Mouse (Mus musculus): Measurements from ENCODE around the gene Aldh2. TPM values are rescaled to one million over a fixed set of nuclear protein-coding genes. Genes with fewer than 3 reads are reported as not detected.
"Not testable (repeated sequence)": the region's sequence is repeated elsewhere in the genome, so short reads cannot be mapped to it uniquely, and the experiment has no call there.

Aldh2 gene
- polyA plus RNA-seq, 1 experiment from 2014 or later, result 104 TPM

- not testable (repeated sequence) for DNase-seq (ENCODE audit: low spot score); H3K4me3 ChIP-seq; H3K36me3 ChIP-seq; H3K4me1 ChIP-seq; H3K9me3 ChIP-seq (replicated peaks); H3K27ac ChIP-seq (replicated peaks); H3K27me3 ChIP-seq (ENCODE audit: low read depth, poor library complexity, severe bottlenecking)
- 62% methylated on average over 7 of the region's 8 CpGs for WGBS
Measured at GRCm38 (mm10) chr5:121609556-121610135, 16.0 kb upstream of the Aldh2 start.

DNA sequence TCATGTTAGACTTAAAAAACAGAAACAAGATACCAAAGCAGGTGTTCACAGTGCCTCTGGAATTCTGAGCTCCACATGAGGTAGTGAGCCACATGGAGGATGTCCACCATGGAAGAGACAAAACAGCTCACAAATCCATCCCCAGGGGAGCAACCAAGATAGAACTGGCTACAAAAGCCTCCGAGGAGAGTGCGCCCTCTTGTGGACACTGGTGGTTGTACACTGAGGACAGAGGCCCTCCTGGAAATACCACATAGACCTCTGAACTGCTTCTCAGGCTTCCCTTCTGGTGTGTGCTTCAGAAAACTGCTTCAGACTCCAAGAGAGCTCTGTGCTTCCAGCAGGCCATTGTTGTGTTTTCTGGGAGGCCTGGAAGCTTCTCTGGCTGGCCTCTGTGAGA, 12.5 kb upstream of the Aldh2 start:
- WGBS, result 0% methylated on average over 2 of the region's 2 CpGs
- Histone ChIP-seq H3K9me3 (replicated peaks) (no peaks in the 10 kb centered on the region), H3K36me3 (no peaks in the 10 kb centered on the region), H3K4me1 (peaks cover 5% of the 10 kb centered on the region; the same call in 1 of the 2 replicates), H3K27ac (replicated peaks) (no peak overlapping the region), H3K4me3 (no peak overlapping the region), H3K27me3 (ENCODE audit: low read depth, poor library complexity, severe bottlenecking) (no peaks in the 10 kb centered on the region; the same call in 1 of the 2 replicates)
- peak; percentile 82 for DNase-seq (ENCODE audit: low spot score)

GRCm38 (mm10) chr5:121603815-121604214, 10.2 kb upstream of the Aldh2 start:
- not testable (repeated sequence) for H3K27me3 ChIP-seq (ENCODE audit: low read depth, poor library complexity, severe bottlenecking); H3K4me1 ChIP-seq; H3K4me3 ChIP-seq; H3K27ac ChIP-seq (replicated peaks); DNase-seq (ENCODE audit: low spot score); H3K9me3 ChIP-seq (replicated peaks); H3K36me3 ChIP-seq
- 76% methylated on average over 1 of the region's 1 CpGs for WGBS

DNA sequence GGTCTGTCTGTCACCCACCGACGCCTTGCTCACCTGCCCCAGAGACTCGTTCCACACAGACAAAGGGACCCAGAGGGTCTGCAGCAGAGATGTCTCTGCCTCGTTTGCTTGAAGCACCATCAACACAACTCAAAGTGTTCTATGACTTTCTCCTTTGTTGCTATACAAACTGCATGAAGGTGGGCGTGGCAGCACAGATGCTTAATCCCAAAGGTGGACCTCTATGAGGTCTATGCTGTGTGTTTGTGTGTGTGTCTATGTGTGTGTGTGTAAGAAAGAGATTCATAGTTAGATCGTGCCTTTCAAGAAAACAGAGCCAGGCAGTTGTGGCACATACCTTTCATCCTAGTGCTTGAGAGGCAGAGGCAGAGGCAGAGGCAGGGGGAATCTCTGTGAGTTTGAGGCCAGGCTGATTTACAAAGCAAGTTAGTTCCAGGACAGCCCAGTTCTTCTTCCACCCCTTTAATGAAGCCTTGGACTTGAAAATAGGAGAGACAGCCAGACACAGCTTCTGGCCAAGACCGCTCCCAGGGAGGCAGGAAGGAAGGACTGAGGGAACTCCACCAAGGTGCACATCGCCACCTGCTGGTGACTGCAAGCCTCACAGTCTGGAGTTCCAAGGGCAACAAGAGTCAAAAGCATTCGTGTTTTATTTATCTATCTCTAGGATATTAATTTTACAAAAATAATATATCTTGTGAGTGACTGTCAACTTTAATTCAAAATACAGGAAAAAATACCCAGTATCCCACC, 8.1 kb upstream of the Aldh2 start:
- H3K27me3 ChIP-seq (ENCODE audit: low read depth, poor library complexity, severe bottlenecking), result peaks cover 6% of the 10 kb centered on the region; the same call in 1 of the 2 replicates
- H3K9me3 ChIP-seq (replicated peaks), result no peaks in the 10 kb centered on the region
- H3K27ac ChIP-seq (replicated peaks), result no peak overlapping the region
- no peak overlapping the region for H3K4me3 ChIP-seq
- H3K36me3 ChIP-seq, result no peaks in the 10 kb centered on the region
- peaks cover 5% of the 10 kb centered on the region; the same call in 1 of the 2 replicates for H3K4me1 ChIP-seq
- WGBS, result 36% methylated on average over 9 of the region's 9 CpGs
- DNase-seq (ENCODE audit: low spot score), result peak; percentile 82

DNA sequence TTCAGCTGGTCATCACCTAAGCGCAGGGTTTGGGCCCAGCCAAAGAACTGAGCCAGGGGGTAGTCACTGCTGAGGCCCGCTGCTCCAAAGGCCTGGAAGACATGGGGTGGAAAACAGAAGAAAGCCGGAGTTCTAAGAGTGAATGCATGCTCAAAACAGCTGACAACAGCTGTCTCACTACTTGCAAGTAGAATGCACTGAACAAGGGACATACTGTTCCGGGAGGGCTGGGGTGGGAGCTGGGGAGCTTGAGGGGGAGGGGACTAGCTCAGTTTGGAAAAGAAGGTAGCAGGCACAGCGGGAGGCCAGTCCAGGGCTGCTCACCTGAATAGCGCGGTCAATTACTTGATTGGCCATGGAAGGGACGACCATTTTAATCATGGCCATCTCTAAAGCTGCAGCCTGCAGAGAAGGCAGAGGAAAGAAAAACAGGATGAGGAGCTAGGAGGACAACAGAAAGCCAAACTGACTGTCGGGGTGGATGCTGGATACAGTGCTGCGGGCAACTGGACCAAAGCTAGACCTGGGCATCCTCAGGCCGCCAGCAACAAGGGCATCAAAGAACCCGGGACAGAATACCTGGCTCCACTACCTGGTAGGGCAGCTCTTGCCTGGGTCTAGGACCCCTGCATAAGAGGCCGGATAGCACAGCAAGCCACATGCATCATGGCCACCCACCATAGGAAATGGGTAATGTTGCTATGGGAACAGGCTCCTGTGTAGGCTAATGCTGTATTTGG, 5.4 kb upstream of the Aldh2 start:
- DNase-seq (ENCODE audit: low spot score), result no peak
- Histone ChIP-seq H3K4me1 (peaks cover 8% of the 10 kb centered on the region), H3K36me3 (no peaks in the 10 kb centered on the region), H3K4me3 (no peak overlapping the region), H3K9me3 (replicated peaks) (no peaks in the 10 kb centered on the region), H3K27ac (replicated peaks) (no peak overlapping the region), H3K27me3 (ENCODE audit: low read depth, poor library complexity, severe bottlenecking) (peaks cover 6% of the 10 kb centered on the region; the same call in 1 of the 2 replicates)
- WGBS, result 64% methylated on average over 13 of the region's 13 CpGs

DNA sequence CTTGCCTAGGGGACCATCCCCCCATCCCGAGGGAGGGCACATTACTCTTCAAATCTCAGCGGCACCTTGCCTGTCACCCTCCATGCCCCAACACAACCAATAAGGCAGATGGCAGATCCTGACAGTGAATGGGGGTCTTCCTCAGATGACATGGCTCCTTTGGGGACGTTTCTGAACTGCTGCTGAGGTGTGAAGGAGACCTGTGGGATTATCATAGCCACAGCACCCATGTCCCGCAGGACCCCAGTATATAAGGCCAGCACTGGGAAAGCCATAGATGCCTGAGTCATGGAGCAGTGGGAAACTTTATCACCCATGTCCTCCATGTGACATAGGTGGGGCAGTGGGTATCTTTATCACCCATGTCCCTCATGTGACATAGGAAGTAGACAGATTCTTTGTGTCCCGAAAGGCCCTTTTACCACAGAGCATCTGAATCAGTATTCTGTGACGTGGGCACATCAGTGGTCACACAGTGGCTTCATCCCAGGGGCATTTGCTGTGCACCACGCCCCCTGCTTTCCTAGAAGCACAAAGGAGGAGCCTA, 4.4 kb upstream of the Aldh2 start:
- Histone ChIP-seq H3K27me3 (ENCODE audit: low read depth, poor library complexity, severe bottlenecking) (peaks cover 8% of the 10 kb centered on the region; the same call in 1 of the 2 replicates), H3K36me3 (no peaks in the 10 kb centered on the region), H3K9me3 (replicated peaks) (no peaks in the 10 kb centered on the region), H3K27ac (replicated peaks) (no peak overlapping the region), H3K4me3 (no peak overlapping the region), H3K4me1 (peaks cover 18% of the 10 kb centered on the region)
- DNase-seq (ENCODE audit: low spot score), result no peak
- WGBS, result 78% methylated on average over 7 of the region's 7 CpGs

DNA sequence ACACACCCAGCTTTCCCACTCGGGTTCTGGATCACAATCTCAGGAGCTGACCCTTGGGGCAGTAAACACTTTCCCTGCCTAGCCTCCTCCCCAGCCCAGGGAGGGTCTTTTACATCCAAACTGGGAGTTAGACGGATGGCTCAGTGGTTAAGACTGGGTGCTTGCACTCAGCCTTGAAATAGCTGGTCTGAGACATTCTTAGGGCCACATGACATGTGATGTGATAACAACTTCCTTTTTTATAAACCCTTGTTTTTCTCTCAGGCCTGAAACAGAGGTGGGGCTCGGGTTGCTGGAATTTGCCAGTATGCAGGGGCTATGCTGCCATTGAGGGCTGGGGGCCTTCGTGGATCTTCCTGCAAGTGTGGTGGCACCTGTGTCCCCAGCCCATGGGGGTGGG, 3.7 kb upstream of the Aldh2 start:
- Histone ChIP-seq H3K9me3 (replicated peaks) (no peaks in the 10 kb centered on the region), H3K4me3 (no peak overlapping the region), H3K27ac (replicated peaks) (no peak overlapping the region), H3K4me1 (peaks cover 25% of the 10 kb centered on the region), H3K27me3 (ENCODE audit: low read depth, poor library complexity, severe bottlenecking) (peaks cover 15% of the 10 kb centered on the region), H3K36me3 (no peaks in the 10 kb centered on the region)
- DNase-seq (ENCODE audit: low spot score), result no peak
- WGBS, result 74% methylated on average over 4 of the region's 4 CpGs

DNA sequence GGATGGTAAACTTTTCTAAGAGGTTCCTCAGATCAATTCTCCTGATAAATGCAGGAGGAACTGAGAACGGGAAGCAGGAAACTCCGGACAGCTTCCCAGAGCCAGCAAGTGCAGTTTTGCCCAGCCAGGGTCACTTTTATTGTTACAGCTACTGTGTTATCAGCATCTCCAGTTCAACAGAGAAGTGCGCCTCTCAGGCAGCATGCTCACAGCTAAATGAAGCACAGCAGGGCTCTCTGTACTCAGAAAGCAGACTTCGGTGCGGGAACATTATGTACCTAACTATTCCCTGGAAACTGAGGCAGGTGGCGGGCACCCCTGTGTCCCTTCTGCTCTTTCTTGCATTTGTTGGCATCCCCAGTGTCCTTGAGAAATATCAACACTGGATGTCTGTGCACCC, 2.6 kb upstream of the Aldh2 start:
- Histone ChIP-seq H3K4me1 (peaks cover 30% of the 10 kb centered on the region), H3K36me3 (no peaks in the 10 kb centered on the region), H3K9me3 (replicated peaks) (no peaks in the 10 kb centered on the region), H3K4me3 (no peak overlapping the region), H3K27ac (replicated peaks) (no peak overlapping the region), H3K27me3 (ENCODE audit: low read depth, poor library complexity, severe bottlenecking) (peaks cover 25% of the 10 kb centered on the region)
- DNase-seq (ENCODE audit: low spot score), result no peak
- WGBS, result 80% methylated on average over 6 of the region's 6 CpGs

GRCm38 (mm10) chr5:121595758-121596157, 2.1 kb upstream of the Aldh2 start:
- Histone ChIP-seq H3K4me3 (no peak overlapping the region), H3K4me1 (peaks cover 30% of the 10 kb centered on the region), H3K27me3 (ENCODE audit: low read depth, poor library complexity, severe bottlenecking) (peaks cover 25% of the 10 kb centered on the region), H3K27ac (replicated peaks) (no peak overlapping the region), H3K36me3 (no peaks in the 10 kb centered on the region), H3K9me3 (replicated peaks) (no peaks in the 10 kb centered on the region)
- 89% methylated on average over 6 of the region's 6 CpGs for WGBS
- DNase-seq (ENCODE audit: low spot score), result no peak

GRCm38 (mm10) chr5:121594714-121595313, 1.2 kb upstream of the Aldh2 start:
- no peak overlapping the region for H3K27ac ChIP-seq (replicated peaks)
- H3K36me3 ChIP-seq, result no peaks in the 10 kb centered on the region
- WGBS, result 87% methylated on average over 6 of the region's 6 CpGs
- no peak for DNase-seq (ENCODE audit: low spot score)
- H3K27me3 ChIP-seq (ENCODE audit: low read depth, poor library complexity, severe bottlenecking), result peaks cover 25% of the 10 kb centered on the region
- no peak overlapping the region for H3K4me3 ChIP-seq
- H3K9me3 ChIP-seq (replicated peaks), result no peaks in the 10 kb centered on the region
- peaks cover 30% of the 10 kb centered on the region for H3K4me1 ChIP-seq

DNA sequence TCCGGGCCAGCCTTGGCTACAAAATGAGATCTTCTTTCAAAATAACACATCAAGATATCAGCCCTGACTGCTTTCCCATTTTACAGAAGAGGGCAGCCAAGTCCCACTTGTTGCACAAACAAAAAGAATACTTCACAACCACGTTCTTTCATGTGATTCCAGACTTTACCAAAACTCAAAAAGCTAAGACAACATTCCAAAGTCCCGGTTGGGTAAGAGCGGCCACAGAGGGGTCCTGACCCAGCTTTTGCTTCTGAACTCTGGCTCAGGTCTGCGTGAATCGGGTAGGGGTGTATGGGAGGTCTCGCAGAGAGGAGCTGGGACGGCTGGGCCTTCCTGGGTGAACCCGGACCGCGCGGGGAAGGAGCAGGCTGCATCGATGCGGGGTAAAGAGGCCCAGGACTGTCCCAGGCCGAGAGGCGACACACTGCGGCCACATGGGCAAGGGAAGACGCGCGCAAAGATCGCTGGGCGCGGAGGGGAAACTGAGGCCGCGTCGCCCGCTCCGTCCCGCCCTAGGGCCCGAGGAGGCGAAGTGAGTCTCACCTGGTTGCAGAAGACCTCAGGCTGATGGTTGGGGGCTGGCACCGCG, 712 bp downstream of the Aldh2 start:
- Histone ChIP-seq H3K4me1 (peaks cover 30% of the 10 kb centered on the region), H3K27me3 (ENCODE audit: low read depth, poor library complexity, severe bottlenecking) (peaks cover 18% of the 10 kb centered on the region), H3K9me3 (replicated peaks) (no peaks in the 10 kb centered on the region), H3K36me3 (no peaks in the 10 kb centered on the region), H3K27ac (replicated peaks) (peak overlapping the region; percentile 85), H3K4me3 (peak overlapping the region; percentile 85)
- no peak for DNase-seq (ENCODE audit: low spot score)
- WGBS, result 4% methylated on average over 33 of the region's 33 CpGs
